Mouse (Mus musculus) heart, postnatal 0 days (tissue): Measurements from ENCODE around the gene Rbm28. TPM values are rescaled to one million over a fixed set of nuclear protein-coding genes. Genes with fewer than 3 reads are reported as not detected.

ENCODE experiments used
- ATAC-seq: fragments of 200-750 bp; cut with Nextera tagmentation; 2 replicates; pipeline ENCODE4 v1.8.0; 2017; ENCODE audit warnings: low read depth, moderate number of reproducible peaks, moderate library complexity; ENCODE audit not compliant: insufficient read depth
- DNase-seq: peaks from one replicate; pipeline ENCODE4 v3.0.0-alpha.2; 2016; ENCODE audit warnings: low spot score
- H3K27ac ChIP-seq: fragments of 300-500 bp; sonication (generic); 2 replicates; pipeline ENCODE4 v1.5.1; 2014; ENCODE audit warnings: low read depth, mild to moderate bottlenecking
- H3K27me3 ChIP-seq: fragments of 300-500 bp; sonication (generic); 2 replicates; pipeline ENCODE4 v1.6.1; 2014; ENCODE audit warnings: low read length, mixed read lengths; ENCODE audit not compliant: control insufficient read depth, insufficient read depth
- H3K36me3 ChIP-seq: fragments of 300-500 bp; sonication (generic); replicated peaks from 2 replicates; pipeline ENCODE4 v1.6.1; 2014; ENCODE audit warnings: low read length, mixed read lengths; ENCODE audit not compliant: control insufficient read depth, insufficient read depth
- H3K4me1 ChIP-seq: fragments of 300-500 bp; sonication (generic); 2 replicates; pipeline ENCODE4 v1.6.1; 2014; ENCODE audit warnings: antibody characterized with exemption; ENCODE audit not compliant: control insufficient read depth, insufficient read depth
- H3K4me2 ChIP-seq: fragments of 300-500 bp; sonication (generic); 2 replicates; pipeline ENCODE4 v1.6.1; 2014; ENCODE audit warnings: low read depth, mild to moderate bottlenecking, low read length, moderate library complexity
- H3K4me3 ChIP-seq: fragments of 300-500 bp; sonication (generic); 2 replicates; pipeline ENCODE4 v1.5.1; 2014; ENCODE audit warnings: low read depth, low read length
- H3K9ac ChIP-seq: fragments of 300-500 bp; sonication (generic); replicated peaks from 2 replicates; pipeline ENCODE4 v1.6.1; 2014; ENCODE audit warnings: low read depth, low read length, mixed read lengths
- H3K9me3 ChIP-seq: fragments of 300-500 bp; sonication (generic); replicated peaks from 2 replicates; pipeline ENCODE4 v1.6.1; 2016; ENCODE audit warnings: low read length; ENCODE audit not compliant: control insufficient read depth
- CTCF ChIP-seq: IDR thresholded peaks from 2 replicates; pipeline ENCODE4 v1.5.1; 2016; ENCODE audit warnings: antibody characterized with exemption, control low read depth, low read depth
- EP300 ChIP-seq: IDR thresholded peaks from 2 replicates; pipeline ENCODE4 v1.6.1; 2016; ENCODE audit warnings: antibody characterized with exemption, low read depth
- WGBS: fragments of 180-500 bp; shearing (Covaris S2); extraction: QIAGEN DNeasy Blood & Tissue Kit; methylation state at CpG from one replicate; pipeline ENCODE4 v1.1.7; 2014; 5-methylcytosine and 5-hydroxymethylcytosine counted together
- polyA plus RNA-seq: library from polyadenylated mRNA; unstranded; fragments of >200 nt; fragmentation: Nextera tagmentation; extraction: Ambion mirVana; gene quantifications from 2 replicates; pipeline ENCODE4 v1.2.1, GENCODE M21; 2015
- total RNA-seq: library from RNA; depleted of rRNA; stranded (reverse); fragments of >200 nt; gene quantifications from 2 replicates; pipeline ENCODE4 v1.2.3, GENCODE M21; 2014; ENCODE audit warnings: low replicate concordance; rRNA removed

The Rbm28 gene
- total RNA-seq (6.8 and 15.3 TPM in 2 replicates), polyA plus RNA-seq (13.3 and 15.1 TPM in 2 replicates)

DNA sequence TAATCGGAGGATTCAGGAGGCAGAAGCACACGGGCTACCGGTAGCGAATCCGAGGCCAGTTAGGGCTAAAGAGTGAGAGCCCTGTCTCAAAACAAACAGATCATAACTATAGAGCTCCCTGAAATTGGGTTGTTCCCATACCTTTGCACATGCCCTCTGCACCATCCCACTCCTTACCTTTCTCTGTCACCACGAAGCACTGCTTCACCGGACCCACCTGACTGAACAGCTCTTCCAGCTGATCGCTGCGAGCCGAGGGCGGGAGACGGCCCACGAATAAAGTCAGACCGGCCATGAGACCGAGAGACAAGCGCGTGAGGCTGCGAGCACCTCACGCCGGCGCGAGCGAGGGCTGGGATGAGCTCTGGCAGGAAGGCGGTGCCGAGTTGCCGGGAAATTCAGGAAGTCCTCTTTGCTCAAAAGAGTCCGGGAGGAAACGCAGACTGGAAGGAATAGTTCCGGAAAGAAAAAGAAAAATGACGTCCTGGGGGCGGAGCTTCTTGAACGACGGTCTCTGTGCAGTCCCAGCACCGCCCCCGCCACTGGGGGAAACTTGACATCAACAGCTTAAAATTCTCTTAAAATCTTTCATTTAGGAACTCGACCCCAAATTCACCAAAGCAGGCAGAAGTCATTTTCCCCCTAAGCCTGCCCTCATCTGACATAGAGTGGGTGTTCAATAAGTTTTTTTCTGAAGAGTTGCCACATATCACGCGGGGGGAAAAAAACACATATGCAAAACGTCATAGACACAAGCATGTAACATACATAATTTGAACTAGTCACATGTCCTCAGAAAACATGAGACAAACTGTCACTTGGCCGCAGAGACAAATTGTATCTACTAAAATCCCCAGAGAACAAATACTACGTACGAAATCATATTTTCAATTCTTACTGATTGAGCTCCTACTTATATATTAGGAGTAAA is at the start of gene Rbm28:
Gene Rbm28 (minus strand): TSS at position 693 of the 931 bp plus-strand sequence.
- no peaks in the 10 kb centered on the region for H3K9me3 ChIP-seq
- H3K27me3 ChIP-seq, result peaks cover 29% of the 10 kb centered on the region
- H3K27ac ChIP-seq, result peak within 1 kb of the TSS; percentile 63; the same call in 1 of the 2 replicates
- DNase-seq (peak; percentile 93), ATAC-seq (peak; percentile 82)
- H3K4me1 ChIP-seq, result no peaks in the 10 kb centered on the region
- peak within 1 kb of the TSS; percentile 66 for H3K9ac ChIP-seq
- H3K4me2 ChIP-seq, result peak within 1 kb of the TSS; percentile 74
- TF ChIP-seq EP300 (no peak), CTCF (no peak)
- peak within 1 kb of the TSS; percentile 81 for H3K4me3 ChIP-seq
- peaks cover 7% of the 10 kb centered on the region for H3K36me3 ChIP-seq
- WGBS, result 7% methylated on average over 42 of the region's 42 CpGs

GRCm38 (mm10) chr6:29214245-29214644 is 49.4 kb upstream of the Rbm28 start:
- peak overlapping the region; percentile 32 for H3K27ac ChIP-seq
- no peaks in the 10 kb centered on the region for H3K9me3 ChIP-seq
- peaks cover 9% of the 10 kb centered on the region; the same call in 1 of the 2 replicates for H3K27me3 ChIP-seq
- WGBS, result 42% methylated on average over 1 of the region's 1 CpGs
- no peak overlapping the region for H3K4me3 ChIP-seq
- TF ChIP-seq CTCF (0 out of 2 replicates have a peak, but pooled peaks have one; percentile 1), EP300 (0 out of 2 replicates have a peak, but pooled peaks have one; percentile 39)
- peak; percentile 53 for DNase-seq
- ATAC-seq, result 0 out of 2 replicates have a peak, but pooled peaks have one; percentile 8
- H3K36me3 ChIP-seq, result no peaks in the 10 kb centered on the region
- H3K9ac ChIP-seq, result no peak overlapping the region
- peaks cover 24% of the 10 kb centered on the region for H3K4me1 ChIP-seq
- H3K4me2 ChIP-seq, result peak overlapping the region; percentile 96; the same call in 1 of the 2 replicates

GRCm38 (mm10) chr6:29213436-29213835 is 48.6 kb upstream of the Rbm28 start:
- WGBS, result 70% methylated on average over 5 of the region's 5 CpGs
- Histone ChIP-seq H3K4me1 (peaks cover 24% of the 10 kb centered on the region), H3K9ac (no peak overlapping the region), H3K4me3 (no peak overlapping the region), H3K36me3 (no peaks in the 10 kb centered on the region), H3K27ac (no peak overlapping the region), H3K9me3 (no peaks in the 10 kb centered on the region), H3K4me2 (no peak overlapping the region), H3K27me3 (peaks cover 9% of the 10 kb centered on the region; the same call in 1 of the 2 replicates)
- ATAC-seq, result no peak
- TF ChIP-seq CTCF (no peak), EP300 (no peak)
- DNase-seq, result no peak

- WGBS, result under 1% methylated on average over 49 of the region's 66 CpGs
- peaks cover 24% of the 10 kb centered on the region for H3K4me1 ChIP-seq
These were observed 47.1 kb upstream of the Rbm28 start for GRCm38 (mm10) chr6:29211806-29212492.

GRCm38 (mm10) chr6:29211146-29211545 is 46.3 kb upstream of the Rbm28 start:
- H3K27ac ChIP-seq, result no peak overlapping the region

More at GRCm38 (mm10) chr6:29211806-29212492, 47.1 kb upstream of the Rbm28 start:
- Histone ChIP-seq H3K27ac (peak overlapping the region; percentile 56), H3K27me3 (peaks cover 9% of the 10 kb centered on the region; the same call in 1 of the 2 replicates), H3K9me3 (no peaks in the 10 kb centered on the region), H3K4me3 (peak overlapping the region; percentile 58), H3K4me2 (peak overlapping the region; percentile 81), H3K9ac (peak overlapping the region; percentile 56), H3K36me3 (0 out of 2 replicates have a peak, but pooled peaks cover under 1% of the 10 kb centered on the region)
- ATAC-seq (peak; percentile 81), DNase-seq (peak; percentile 82)
- TF ChIP-seq CTCF, result no peak
- TF ChIP-seq EP300, result no peak

More at GRCm38 (mm10) chr6:29211146-29211545, 46.3 kb upstream of the Rbm28 start:
- peak overlapping the region; percentile 81 for H3K4me2 ChIP-seq
- peaks cover 7% of the 10 kb centered on the region; the same call in 1 of the 2 replicates for H3K36me3 ChIP-seq
- peaks cover 19% of the 10 kb centered on the region for H3K4me1 ChIP-seq
- peak overlapping the region; percentile 56; the same call in 1 of the 2 replicates for H3K9ac ChIP-seq
- H3K9me3 ChIP-seq, result no peaks in the 10 kb centered on the region
- ATAC-seq, result no peak
- peak overlapping the region; percentile 58 for H3K4me3 ChIP-seq
- no peak for DNase-seq
- peak; percentile 6; the same call in 1 of the 2 replicates for TF ChIP-seq CTCF
- no peak for TF ChIP-seq EP300
- WGBS, result 21% methylated on average over 7 of the region's 7 CpGs
- H3K27me3 ChIP-seq, result peaks cover 9% of the 10 kb centered on the region; the same call in 1 of the 2 replicates
